11 mouse cellular contexts compared by ENCODE assay signal in genomic region chr7:76524291-76524690, GRCm38 (mm10).
DNase-seq lines count a peak whose midpoint lies in the region; ATAC-seq and TF ChIP-seq lines count a peak whose summit lies in the region.
"Had no signal": no experiment of that assay in that cellular context is flagged by ENCODE, and none has a peak within 500 bp of the region (broad histone marks: within the 10 kb centered on the region; RNA-seq: fewer than 3 reads in every experiment).

No protein-coding gene starts in this region.

- H3K36me3 ChIP-seq in hindbrain, embryonic 14.5 days (replicated peaks; ENCODE audit: control insufficient read depth, insufficient read depth), result no peaks in the 10 kb centered on the region
- no peaks in the 10 kb centered on the region for H3K36me3 ChIP-seq in hindbrain, embryonic 13.5 days
- H3K36me3 ChIP-seq in midbrain, postnatal 0 days (ENCODE audit: insufficient read depth, low read length), result no peaks in the 10 kb centered on the region
- no peaks in the 10 kb centered on the region for H3K36me3 ChIP-seq in midbrain, embryonic 11.5 days (ENCODE audit: control insufficient read depth, insufficient read depth, low read length)
- H3K36me3 ChIP-seq: neural tube, embryonic 13.5 days had no signal

- no peak overlapping the region for H3K9ac ChIP-seq in hindbrain, embryonic 14.5 days
- H3K9ac ChIP-seq in hindbrain, embryonic 13.5 days, result no peak overlapping the region
- H3K9ac ChIP-seq in midbrain, postnatal 0 days (replicated peaks; ENCODE audit: low read length, poor library complexity, severe bottlenecking), result no peak overlapping the region
- H3K9ac ChIP-seq in midbrain, embryonic 11.5 days (ENCODE audit: low read length), result no peak overlapping the region
- H3K9ac ChIP-seq: neural tube, embryonic 13.5 days had no signal

- no peaks in the 10 kb centered on the region for H3K4me1 ChIP-seq in hindbrain, embryonic 14.5 days (replicated peaks; ENCODE audit: control insufficient read depth, insufficient read depth, low read length)
- no peaks in the 10 kb centered on the region; the same call in 1 of the 2 replicates for H3K4me1 ChIP-seq in hindbrain, embryonic 13.5 days (replicated peaks)
- H3K4me1 ChIP-seq in midbrain, postnatal 0 days (ENCODE audit: insufficient read depth, low read length), result no peaks in the 10 kb centered on the region
- no peaks in the 10 kb centered on the region for H3K4me1 ChIP-seq in midbrain, embryonic 11.5 days (ENCODE audit: control insufficient read depth, insufficient read depth, low read length)
- H3K4me1 ChIP-seq: neural tube, embryonic 13.5 days had no signal

- no peaks in the 10 kb centered on the region for H3K27me3 ChIP-seq in hindbrain, embryonic 14.5 days (ENCODE audit: control insufficient read depth, insufficient read depth, low read length)
- no peaks in the 10 kb centered on the region for H3K27me3 ChIP-seq in hindbrain, embryonic 13.5 days
- H3K27me3 ChIP-seq in midbrain, postnatal 0 days (ENCODE audit: insufficient read depth, low read length), result no peaks in the 10 kb centered on the region
- no peaks in the 10 kb centered on the region for H3K27me3 ChIP-seq in midbrain, embryonic 11.5 days (ENCODE audit: control insufficient read depth, insufficient read depth, low read length)
- H3K27me3 ChIP-seq: neural tube, embryonic 13.5 days had no signal

- no peak for ATAC-seq in hindbrain, embryonic 14.5 days (ENCODE audit: low FRiP score)
- no peak for ATAC-seq in hindbrain, embryonic 13.5 days (ENCODE audit: low FRiP score)
- no peak for ATAC-seq in midbrain, postnatal 0 days (ENCODE audit: low FRiP score)
- no peak for ATAC-seq in midbrain, embryonic 11.5 days (ENCODE audit: low FRiP score)

- no peak overlapping the region for H3K4me3 ChIP-seq in hindbrain, embryonic 14.5 days (replicated peaks; ENCODE audit: low read length)
- H3K4me3 ChIP-seq in hindbrain, embryonic 13.5 days, result no peak overlapping the region
- H3K4me3 ChIP-seq in midbrain, postnatal 0 days (ENCODE audit: low read depth, low read length), result no peak overlapping the region
- no peak overlapping the region for H3K4me3 ChIP-seq in midbrain, embryonic 11.5 days (ENCODE audit: low read depth, low read length)
- H3K4me3 ChIP-seq: neural tube, embryonic 13.5 days had no signal

- DNase-seq in hindbrain, embryonic 14.5 days (ENCODE audit: low spot score), result peak; percentile 44
- peak; percentile 12 for DNase-seq in midbrain, postnatal 0 days (ENCODE audit: low spot score)
- no peak for DNase-seq in midbrain, embryonic 11.5 days (ENCODE audit: low spot score, missing footprints)
- peak; percentile 32 for DNase-seq in brain, embryonic 18.5 days (ENCODE audit: low read depth, low spot score)
- DNase-seq in mesoderm, embryonic 11.5 days (ENCODE audit: low read depth, low spot score), result peak; percentile 41
- DNase-seq in frontal cortex, adult 2 months (ENCODE audit: extremely low spot score in 1 of 2, low spot score in 1 of 2), result no peak
- DNase-seq in liver, result no peak
- DNase-seq: cerebellum, adult 18-20 months had no signal

- H3K9me3 ChIP-seq in hindbrain, embryonic 14.5 days (ENCODE audit: control insufficient read depth, low read length), result no peaks in the 10 kb centered on the region
- no peaks in the 10 kb centered on the region for H3K9me3 ChIP-seq in hindbrain, embryonic 13.5 days
- no peaks in the 10 kb centered on the region for H3K9me3 ChIP-seq in midbrain, postnatal 0 days (ENCODE audit: low read length)
- H3K9me3 ChIP-seq in midbrain, embryonic 11.5 days (ENCODE audit: control insufficient read depth, low read length), result no peaks in the 10 kb centered on the region
- H3K9me3 ChIP-seq: neural tube, embryonic 13.5 days had no signal

- no peak for TF ChIP-seq CTCF in midbrain, postnatal 0 days (IDR thresholded peaks at IDR 0.05)

- H3K4me2 ChIP-seq in hindbrain, embryonic 14.5 days (replicated peaks), result no peak overlapping the region
- no peak overlapping the region for H3K4me2 ChIP-seq in hindbrain, embryonic 13.5 days
- H3K4me2 ChIP-seq in midbrain, postnatal 0 days (ENCODE audit: low read depth, low read length, poor library complexity, severe bottlenecking), result no peak overlapping the region
- no peak overlapping the region for H3K4me2 ChIP-seq in midbrain, embryonic 11.5 days
- H3K4me2 ChIP-seq: liver, embryonic 11.5 days; neural tube, embryonic 13.5 days had no signal

- 37% methylated on average over 3 of the region's 3 CpGs for WGBS in hindbrain, embryonic 14.5 days
- 44% methylated on average over 3 of the region's 3 CpGs for WGBS in hindbrain, embryonic 13.5 days
- 42% methylated on average over 3 of the region's 3 CpGs for WGBS in midbrain, postnatal 0 days
- 58% methylated on average over 3 of the region's 3 CpGs for WGBS in midbrain, embryonic 11.5 days

- H3K27ac ChIP-seq in hindbrain, embryonic 14.5 days, result no peak overlapping the region
- no peak overlapping the region for H3K27ac ChIP-seq in hindbrain, embryonic 13.5 days
- no peak overlapping the region for H3K27ac ChIP-seq in midbrain, postnatal 0 days (ENCODE audit: low read depth, low read length)
- H3K27ac ChIP-seq in midbrain, embryonic 11.5 days (ENCODE audit: low read depth, low read length), result no peak overlapping the region
- H3K27ac ChIP-seq: neural tube, embryonic 13.5 days had no signal

Comparison
In these comparisons a context has a peak if more than half of its experiments do, and no peak if none do; other contexts are left out.
1. DNase-seq: peak in hindbrain, embryonic 14.5 days (single experiment), midbrain, postnatal 0 days (single experiment), brain, embryonic 18.5 days (single experiment) and mesoderm, embryonic 11.5 days (single experiment); none in midbrain, embryonic 11.5 days (single experiment), frontal cortex, adult 2 months (0 of 2) and liver (single experiment).